Mouse (Mus musculus): ENCODE results near the gene Aff4. TPM values are rescaled to one million over a fixed set of nuclear protein-coding genes. Genes with fewer than 3 reads are reported as not detected.
"Not testable (repeated sequence)": the region's sequence is repeated elsewhere in the genome, so short reads cannot be mapped to it uniquely, and the experiment has no call there.

Aff4 gene
- polyA plus RNA-seq, 1 experiment: 0.13 TPM

- H3K9me3 ChIP-seq (ENCODE audit: control insufficient read depth, low read length): no peaks in the 10 kb centered on the region
- H3K4me3 ChIP-seq (replicated peaks): no peak overlapping the region
- peaks cover 5% of the 10 kb centered on the region for H3K4me1 ChIP-seq (ENCODE audit: control insufficient read depth)
- no peaks in the 10 kb centered on the region for H3K27me3 ChIP-seq (ENCODE audit: control insufficient read depth)
- H3K36me3 ChIP-seq (ENCODE audit: control insufficient read depth): peaks cover 25% of the 10 kb centered on the region
- TF ChIP-seq GATA1 (IDR thresholded peaks at IDR 0.05; ENCODE audit: low read length) (no peak), TAL1 (IDR thresholded peaks at IDR 0.05; ENCODE audit: low read length) (no peak)
Observed at GRCm38 (mm10) chr11:53336182-53336571, 14.5 kb upstream of the Aff4 start.

- no peak for TF ChIP-seq GATA1 (IDR thresholded peaks at IDR 0.05; ENCODE audit: low read length)
- no peak for TF ChIP-seq TAL1 (IDR thresholded peaks at IDR 0.05; ENCODE audit: low read length)
- Histone ChIP-seq H3K4me1 (ENCODE audit: control insufficient read depth) (peaks cover 5% of the 10 kb centered on the region), H3K36me3 (ENCODE audit: control insufficient read depth) (peaks cover 18% of the 10 kb centered on the region), H3K27me3 (ENCODE audit: control insufficient read depth) (no peaks in the 10 kb centered on the region), H3K9me3 (ENCODE audit: control insufficient read depth, low read length) (no peaks in the 10 kb centered on the region), H3K4me3 (replicated peaks) (no peak overlapping the region)
Observed at GRCm38 (mm10) chr11:53336924-53337323, 13.7 kb upstream of the Aff4 start.

- TF ChIP-seq TAL1 (IDR thresholded peaks at IDR 0.05; ENCODE audit: low read length): no peak
- TF ChIP-seq GATA1 (IDR thresholded peaks at IDR 0.05; ENCODE audit: low read length): no peak
- Histone ChIP-seq H3K27me3 (ENCODE audit: control insufficient read depth) (no peaks in the 10 kb centered on the region), H3K4me1 (ENCODE audit: control insufficient read depth) (peaks cover 7% of the 10 kb centered on the region), H3K36me3 (ENCODE audit: control insufficient read depth) (peaks cover 12% of the 10 kb centered on the region), H3K9me3 (ENCODE audit: control insufficient read depth, low read length) (no peaks in the 10 kb centered on the region), H3K4me3 (replicated peaks) (no peak overlapping the region)
Observed at GRCm38 (mm10) chr11:53337684-53338083, 12.9 kb upstream of the Aff4 start.

GRCm38 (mm10) chr11:53341019-53341418 lies 9.6 kb upstream of the Aff4 start:
- peaks cover 14% of the 10 kb centered on the region for H3K4me1 ChIP-seq (ENCODE audit: control insufficient read depth)
- not testable (repeated sequence) for H3K9me3 ChIP-seq (ENCODE audit: control insufficient read depth, low read length); H3K36me3 ChIP-seq (ENCODE audit: control insufficient read depth); H3K27me3 ChIP-seq (ENCODE audit: control insufficient read depth); H3K4me3 ChIP-seq (replicated peaks)

- Histone ChIP-seq H3K4me1 (ENCODE audit: control insufficient read depth) (peaks cover 14% of the 10 kb centered on the region), H3K4me3 (replicated peaks) (no peak overlapping the region), H3K27me3 (ENCODE audit: control insufficient read depth) (peaks cover 4% of the 10 kb centered on the region), H3K36me3 (ENCODE audit: control insufficient read depth) (no peaks in the 10 kb centered on the region), H3K9me3 (ENCODE audit: control insufficient read depth, low read length) (no peaks in the 10 kb centered on the region)
- TF ChIP-seq GATA1 (IDR thresholded peaks at IDR 0.05; ENCODE audit: low read length): no peak
- no peak for TF ChIP-seq TAL1 (IDR thresholded peaks at IDR 0.05; ENCODE audit: low read length)
Observed at GRCm38 (mm10) chr11:53342711-53343110, 7.9 kb upstream of the Aff4 start.

- TF ChIP-seq TAL1 (IDR thresholded peaks at IDR 0.05; ENCODE audit: low read length): no peak
- peak; percentile 34; the same call in 1 of the 2 replicates for TF ChIP-seq GATA1 (IDR thresholded peaks at IDR 0.05; ENCODE audit: low read length)
- Histone ChIP-seq H3K9me3 (ENCODE audit: control insufficient read depth, low read length) (no peaks in the 10 kb centered on the region), H3K36me3 (ENCODE audit: control insufficient read depth) (no peaks in the 10 kb centered on the region), H3K4me3 (replicated peaks) (no peak overlapping the region), H3K4me1 (ENCODE audit: control insufficient read depth) (peaks cover 23% of the 10 kb centered on the region), H3K27me3 (ENCODE audit: control insufficient read depth) (peaks cover 25% of the 10 kb centered on the region)
Observed at GRCm38 (mm10) chr11:53345328-53345727, 5.3 kb upstream of the Aff4 start.

- Histone ChIP-seq H3K27me3 (ENCODE audit: control insufficient read depth) (peaks cover 25% of the 10 kb centered on the region), H3K4me3 (replicated peaks) (no peak overlapping the region), H3K36me3 (ENCODE audit: control insufficient read depth) (no peaks in the 10 kb centered on the region), H3K4me1 (ENCODE audit: control insufficient read depth) (peaks cover 23% of the 10 kb centered on the region), H3K9me3 (ENCODE audit: control insufficient read depth, low read length) (no peaks in the 10 kb centered on the region)
- TF ChIP-seq GATA1 (IDR thresholded peaks at IDR 0.05; ENCODE audit: low read length): no peak
- TF ChIP-seq TAL1 (IDR thresholded peaks at IDR 0.05; ENCODE audit: low read length): no peak
Observed at GRCm38 (mm10) chr11:53345738-53346137, 4.9 kb upstream of the Aff4 start.

GRCm38 (mm10) chr11:53351224-53351942 lies 750 bp downstream of the Aff4 start:
- no peaks in the 10 kb centered on the region for H3K9me3 ChIP-seq (ENCODE audit: control insufficient read depth, low read length)
- peaks cover 25% of the 10 kb centered on the region for H3K27me3 ChIP-seq (ENCODE audit: control insufficient read depth)
- H3K4me1 ChIP-seq (ENCODE audit: control insufficient read depth): peaks cover 21% of the 10 kb centered on the region
- peaks cover 2% of the 10 kb centered on the region; the same call in 1 of the 2 replicates for H3K36me3 ChIP-seq (ENCODE audit: control insufficient read depth)
- peak overlapping the region; percentile 92 for H3K4me3 ChIP-seq (replicated peaks)
- TF ChIP-seq TAL1 (IDR thresholded peaks at IDR 0.05; ENCODE audit: low read length) (no peak), GATA1 (IDR thresholded peaks at IDR 0.05; ENCODE audit: low read length) (no peak)

GRCm38 (mm10) chr11:53351943-53352590 lies 1.4 kb downstream of the Aff4 start:
- peaks cover 21% of the 10 kb centered on the region for H3K4me1 ChIP-seq (ENCODE audit: control insufficient read depth)
- TF ChIP-seq GATA1 (IDR thresholded peaks at IDR 0.05; ENCODE audit: low read length): no peak
- no peak for TF ChIP-seq TAL1 (IDR thresholded peaks at IDR 0.05; ENCODE audit: low read length)

More at GRCm38 (mm10) chr11:53351943-53352590, 1.4 kb downstream of the Aff4 start:
- H3K4me3 ChIP-seq (replicated peaks): peak overlapping the region; percentile 92
- no peaks in the 10 kb centered on the region for H3K9me3 ChIP-seq (ENCODE audit: control insufficient read depth, low read length)
- H3K27me3 ChIP-seq (ENCODE audit: control insufficient read depth): peaks cover 24% of the 10 kb centered on the region
- H3K36me3 ChIP-seq (ENCODE audit: control insufficient read depth): peaks cover 4% of the 10 kb centered on the region

Measured in erythroblast, embryonic 14.5 days (primary cell).